Mouse (Mus musculus): ENCODE results near the gene Mybbp1a. TPM values are rescaled to one million over a fixed set of nuclear protein-coding genes. Genes with fewer than 3 reads are reported as not detected.

The Mybbp1a gene
- total RNA-seq (2012; rRNA removed) (328 and 344 TPM in 2 replicates), polyA plus RNA-seq (2012; ENCODE audit: insufficient read depth in 1 of 2, insufficient read length in 2 of 2, low read depth in 1 of 2, low replicate concordance in 2 of 2, missing spikeins in 1 of 2) (1,000 to 10,000 TPM in 1 of 2 experiments, 100 to 1,000 TPM in 1; 602 to 3,394 TPM)

DNA sequence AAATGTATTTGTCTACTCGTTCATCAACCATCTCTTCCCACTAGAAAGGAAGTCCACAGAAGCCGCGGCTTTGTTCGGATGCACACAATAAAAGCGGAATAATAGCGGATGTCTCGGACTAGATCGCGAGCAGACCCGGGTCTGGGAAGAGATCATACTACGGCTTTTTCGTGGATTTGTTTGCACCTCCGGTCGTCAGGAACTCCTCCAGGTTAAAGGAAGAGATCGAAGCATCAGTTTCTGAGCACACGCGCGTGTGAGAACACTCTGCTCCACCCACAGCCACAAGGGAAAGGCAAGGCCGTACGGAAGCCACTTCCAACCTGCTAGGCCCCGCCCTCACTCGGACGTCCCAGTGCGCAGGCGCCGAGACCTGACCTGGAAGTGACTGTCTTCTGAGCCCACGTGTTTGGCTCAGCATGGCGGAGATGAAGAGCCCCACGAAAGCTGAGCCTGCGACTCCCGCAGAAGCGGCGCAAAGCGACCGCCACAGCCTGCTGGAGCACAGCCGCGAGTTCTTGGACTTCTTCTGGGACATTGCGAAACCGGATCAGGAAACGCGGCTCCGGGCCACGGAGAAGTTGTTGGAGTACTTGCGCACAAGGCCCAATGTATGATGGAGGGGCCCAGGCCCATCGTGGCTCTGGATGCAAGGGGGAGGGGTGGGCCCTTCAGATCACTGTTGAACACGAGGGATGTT lies at the start of gene Mybbp1a:
Mybbp1a (plus strand) TSS at position 391 of the 700 bp plus-strand sequence.
- no peaks in the 10 kb centered on the region for H3K9me3 ChIP-seq (replicated peaks; ENCODE audit: insufficient read depth, low read length)
- H3K4me1 ChIP-seq (ENCODE audit: control insufficient read depth in 1 of 2, insufficient read depth in 2 of 2, low read length in 2 of 2) = peaks cover 0 to 15% of the 10 kb centered on the region in 2 experiments; a peak in 3 of 4 replicates
- peak; percentile 99 for DNase-seq (ENCODE audit: low read depth, low spot score)
- peak; percentile 99 for TF ChIP-seq SIN3A (IDR thresholded peaks at IDR 0.05; ENCODE audit: low read length)
- TF ChIP-seq RCOR1 (IDR thresholded peaks at IDR 0.05; ENCODE audit: low read depth, low read length) = no peak
- TF ChIP-seq CHD1 (IDR thresholded peaks at IDR 0.05; ENCODE audit: low read depth, low read length) = no peak
- peak in 1 of 2 experiments; percentile 33; a peak in 2 of 4 replicates for TF ChIP-seq EP300 (IDR thresholded peaks at IDR 0.05; ENCODE audit: low read depth in 1 of 2, low read length in 2 of 2)
- no peak for TF ChIP-seq CHD2 (IDR thresholded peaks at IDR 0.05; ENCODE audit: low read length)
- TF ChIP-seq POLR2AphosphoS5 (IDR thresholded peaks at IDR 0.05; ENCODE audit: borderline replicate concordance, low read depth, low read length) = no peak
- TF ChIP-seq SMC3 (IDR thresholded peaks at IDR 0.05; ENCODE audit: low read depth, low read length) = no peak
- TF ChIP-seq MAZ (IDR thresholded peaks at IDR 0.05; ENCODE audit: low read depth, low read length) = no peak; the same call in none of the 2 replicates
- no peak for TF ChIP-seq MAFK (IDR thresholded peaks at IDR 0.05; ENCODE audit: borderline replicate concordance, low read depth, low read length)
- TF ChIP-seq TCF12 (IDR thresholded peaks at IDR 0.05; ENCODE audit: low read depth, low read length) = peak; percentile 83
- peak; percentile 93 for TF ChIP-seq USF1 (IDR thresholded peaks at IDR 0.05; ENCODE audit: low read depth, low read length)
- TF ChIP-seq ZNF384 (IDR thresholded peaks at IDR 0.05; ENCODE audit: low read depth, low read length) = no peak
- no peak for TF ChIP-seq ZKSCAN1 (IDR thresholded peaks at IDR 0.05; ENCODE audit: low read depth, low read length)
- no peak for TF ChIP-seq UBTF (IDR thresholded peaks at IDR 0.05; ENCODE audit: borderline replicate concordance, insufficient read depth, low read depth, low read length)
- TF ChIP-seq ZMIZ1 (IDR thresholded peaks at IDR 0.05; ENCODE audit: low read depth, low read length) = peak; percentile 89
- TF ChIP-seq MXI1 (IDR thresholded peaks at IDR 0.05; ENCODE audit: low read depth, low read length) = peak; percentile 100
- peak; percentile 91 for TF ChIP-seq NRF1 (IDR thresholded peaks at IDR 0.05; ENCODE audit: insufficient read depth, low read depth, low read length, poor library complexity, severe bottlenecking)
- TF ChIP-seq MAX (IDR thresholded peaks at IDR 0.05; ENCODE audit: low read length) = peak; percentile 99
- no peak for TF ChIP-seq CTCF (IDR thresholded peaks at IDR 0.05 in 2 of 3, conservative IDR thresholded peaks at IDR 0.05 in 1 of 3; ENCODE audit: control insufficient read depth in 1 of 3, insufficient read depth in 1 of 3, low read depth in 2 of 3, low read length in 3 of 3, poor library complexity in 1 of 3, severe bottlenecking in 1 of 3)
- TF ChIP-seq BHLHE40 (IDR thresholded peaks at IDR 0.05; ENCODE audit: borderline replicate concordance, low read depth, low read length) = no peak
- TF ChIP-seq HCFC1 (IDR thresholded peaks at IDR 0.05; ENCODE audit: low read depth, low read length) = peak; percentile 94
- TF ChIP-seq TAL1 (IDR thresholded peaks at IDR 0.05; ENCODE audit: low read length) = no peak
- TF ChIP-seq ELF1 (IDR thresholded peaks at IDR 0.05; ENCODE audit: low read depth, low read length) = peak; percentile 78
- peak in 1 of 2 experiments; percentile 57; a peak in 1 of 4 replicates for TF ChIP-seq USF2 (IDR thresholded peaks at IDR 0.05; ENCODE audit: borderline replicate concordance in 1 of 2, insufficient read depth in 1 of 2, low read depth in 1 of 2, low read length in 2 of 2)
- no peak for TF ChIP-seq GABPA (IDR thresholded peaks at IDR 0.05; ENCODE audit: low read depth, low read length)
- no peak for TF ChIP-seq GATA1 (IDR thresholded peaks at IDR 0.05; ENCODE audit: low read depth, low read length)
- TF ChIP-seq JUND (IDR thresholded peaks at IDR 0.05; ENCODE audit: low read depth, low read length) = 0 out of 2 replicates have a peak, but pooled peaks have one; percentile 8
- no peak for TF ChIP-seq ZC3H11A (IDR thresholded peaks at IDR 0.05; ENCODE audit: low read depth, low read length)
- TF ChIP-seq NELFE (IDR thresholded peaks at IDR 0.05; ENCODE audit: low read depth, low read length) = peak; percentile 97
- 0 out of 2 replicates have a peak, but pooled peaks have one; percentile 1 for TF ChIP-seq ETS1 (IDR thresholded peaks at IDR 0.05; ENCODE audit: low read depth, low read length)
- TF ChIP-seq TBP (IDR thresholded peaks at IDR 0.05; ENCODE audit: low read depth, low read length) = peak; percentile 74
- 0 out of 2 replicates have a peak, but pooled peaks have one; percentile 31 for TF ChIP-seq MEF2A (IDR thresholded peaks at IDR 0.05; ENCODE audit: extremely low read depth, insufficient replicate concordance, low read depth, low read length, poor library complexity, severe bottlenecking)
- TF ChIP-seq MYC (IDR thresholded peaks at IDR 0.05; ENCODE audit: low read depth, low read length) = peak; percentile 100
- TF ChIP-seq KAT2A (conservative IDR thresholded peaks at IDR 0.05; ENCODE audit: low read depth, low read length) = peak; percentile 73

More for the DNA sequence above, at the start of gene Mybbp1a:
- peak within 1 kb of the TSS; percentile 95 for H3K9ac ChIP-seq (ENCODE audit: control insufficient read depth, low read depth, low read length, poor library complexity, severe bottlenecking)
- peaks cover 16 to 28% of the 10 kb centered on the region in 2 experiments for H3K36me3 ChIP-seq (ENCODE audit: control insufficient read depth in 1 of 2, insufficient read depth in 2 of 2, low read length in 2 of 2)
- no peaks in the 10 kb centered on the region for H3K27me3 ChIP-seq (ENCODE audit: control insufficient read depth in 1 of 2, insufficient read depth in 2 of 2, low read length in 2 of 2)
- H3K27ac ChIP-seq (ENCODE audit: control insufficient read depth, low read depth, low read length) = peak within 1 kb of the TSS; percentile 93
- peaks cover 40% of the 10 kb centered on the region for H3K79me2 ChIP-seq (ENCODE audit: control insufficient read depth, insufficient read depth, low read length, poor library complexity)
- H3K4me3 ChIP-seq (ENCODE audit: control insufficient read depth in 1 of 2, insufficient read depth in 1 of 2, low read depth in 2 of 2, low read length in 2 of 2) = peak within 1 kb of the TSS; percentile 96 to 99

Measured in MEL (cell line).